Mouse (Mus musculus) mature B cell (primary cell): ENCODE results near the gene Bcl2l2.

Experiments used
- in situ Hi-C: fragments of 300-500 bp; cut with MboI; formaldehyde crosslinking; loops from 2 replicates; pipeline ENCODE4 v1.14.3; 2019

Bcl2l2 gene

DNA sequence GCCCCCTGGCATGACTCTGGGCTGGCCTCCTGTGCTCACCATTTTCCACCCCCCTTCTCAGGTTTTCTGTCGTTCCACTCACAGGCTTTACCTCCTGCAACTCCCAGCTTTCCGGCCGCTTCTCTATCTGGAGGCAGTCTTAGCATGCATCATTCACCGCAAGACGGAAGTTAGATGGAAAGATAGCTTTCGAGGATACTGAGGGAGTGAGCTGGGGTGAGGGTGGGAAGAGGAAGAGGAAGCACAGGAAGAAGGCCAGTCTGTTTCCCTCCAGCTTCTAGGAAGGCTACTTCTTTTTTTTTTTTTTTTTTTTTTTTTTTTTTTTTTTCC lies 53.6 kb downstream of the Bcl2l2 start:
- in situ Hi-C loops, result no loop called here

DNA sequence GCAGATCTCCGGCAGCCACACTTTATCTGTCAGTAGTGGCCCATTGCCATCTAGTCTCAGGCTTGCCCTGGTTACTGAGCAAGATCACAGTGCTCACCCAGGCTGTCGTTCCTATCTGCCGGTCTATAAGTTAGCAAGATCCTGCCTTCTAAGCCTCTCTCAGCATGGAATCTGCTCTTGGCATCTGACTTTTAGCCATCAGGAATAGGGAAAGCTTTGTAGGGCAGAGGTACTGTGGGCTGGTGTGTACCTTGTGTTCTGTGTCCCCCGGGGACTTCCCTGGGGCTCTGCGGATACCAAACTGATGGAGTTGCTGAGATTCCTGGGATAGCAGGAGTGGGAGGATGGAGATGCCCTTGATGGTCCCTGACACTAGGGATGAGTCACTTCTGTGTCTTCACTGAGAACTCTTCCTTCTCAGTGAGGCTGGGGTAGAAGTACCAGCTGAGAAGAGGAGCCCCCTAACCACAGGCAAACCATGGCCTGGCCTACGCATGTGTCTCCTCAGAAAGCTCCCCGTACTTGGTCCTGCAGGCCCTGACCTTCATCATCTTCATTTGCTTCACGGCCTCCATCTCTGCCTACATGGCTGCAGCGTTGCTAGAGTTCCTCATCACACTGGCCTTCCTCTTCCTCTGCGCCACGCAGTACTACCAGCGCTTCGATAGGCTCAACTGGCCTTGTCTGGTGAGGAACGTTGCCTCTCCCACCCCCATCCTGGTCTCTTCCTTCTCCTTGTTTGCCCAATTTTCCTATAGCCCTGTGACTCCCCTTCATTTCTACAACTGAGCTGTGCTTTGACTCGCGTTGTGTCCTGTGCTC lies 54.4 kb downstream of the Bcl2l2 start:
- in situ Hi-C loops, result no loop called here
